Mouse (Mus musculus): ENCODE results near the gene Gm10985. TPM values are rescaled to one million over a fixed set of nuclear protein-coding genes. Genes with fewer than 3 reads are reported as not detected.
A peak's percentile ranks its signal among the peaks of the same experiment; 100 is the strongest.

Gene Gm10985
- polyA plus RNA-seq, 1 experiment from 2014 or later = not detected

GRCm38 (mm10) chr3:53854831-53855230 lies 9.9 kb downstream of the Gm10985 start:
- H3K4me2 ChIP-seq = no peak overlapping the region
- H3K9me3 ChIP-seq (ENCODE audit: control insufficient read depth, low read length) = no peaks in the 10 kb centered on the region
- WGBS = 89% methylated on average over 3 of the region's 3 CpGs
- no peak for ATAC-seq (ENCODE audit: low FRiP score)
- no peaks in the 10 kb centered on the region for H3K27me3 ChIP-seq (ENCODE audit: control insufficient read depth, insufficient read depth, low read length)
- H3K27ac ChIP-seq (ENCODE audit: low read depth, low read length) = no peak overlapping the region
- H3K4me1 ChIP-seq (ENCODE audit: control insufficient read depth, insufficient read depth, low read length) = no peaks in the 10 kb centered on the region
- H3K9ac ChIP-seq (ENCODE audit: low read length) = no peak overlapping the region
- H3K4me3 ChIP-seq (ENCODE audit: low read depth, low read length) = no peak overlapping the region
- peak; percentile 76 for DNase-seq (ENCODE audit: low spot score, missing footprints)
- no peaks in the 10 kb centered on the region for H3K36me3 ChIP-seq (ENCODE audit: control insufficient read depth, insufficient read depth, low read length)

GRCm38 (mm10) chr3:53863383-53864220 lies 18.7 kb downstream of the Gm10985 start, which contains the start of gene Ufm1:
Gene Ufm1 (minus strand): TSS chr3:53863830.
- Histone ChIP-seq H3K9ac (ENCODE audit: low read length) (peak within 1 kb of the TSS; percentile 78), H3K36me3 (ENCODE audit: control insufficient read depth, insufficient read depth, low read length) (no peaks in the 10 kb centered on the region), H3K4me3 (ENCODE audit: low read depth, low read length) (peak within 1 kb of the TSS; percentile 92), H3K27ac (ENCODE audit: low read depth, low read length) (no peak within 1 kb of the TSS; the same call in 1 of the 2 replicates), H3K9me3 (ENCODE audit: control insufficient read depth, low read length) (no peaks in the 10 kb centered on the region), H3K27me3 (ENCODE audit: control insufficient read depth, insufficient read depth, low read length) (no peaks in the 10 kb centered on the region), H3K4me2 (peak within 1 kb of the TSS; percentile 73), H3K4me1 (ENCODE audit: control insufficient read depth, insufficient read depth, low read length) (peaks cover 6% of the 10 kb centered on the region)
- peak; percentile 99 for ATAC-seq (ENCODE audit: low FRiP score)
- peak; percentile 99 for DNase-seq (ENCODE audit: low spot score, missing footprints)
- WGBS = under 1% methylated on average over 58 of the region's 58 CpGs

- Histone ChIP-seq H3K9me3 (ENCODE audit: control insufficient read depth, low read length) (no peaks in the 10 kb centered on the region), H3K27ac (ENCODE audit: low read depth, low read length) (no peak overlapping the region), H3K4me1 (ENCODE audit: control insufficient read depth, insufficient read depth, low read length) (peaks cover 4% of the 10 kb centered on the region; the same call in 1 of the 2 replicates), H3K27me3 (ENCODE audit: control insufficient read depth, insufficient read depth, low read length) (no peaks in the 10 kb centered on the region), H3K9ac (ENCODE audit: low read length) (no peak overlapping the region), H3K4me2 (no peak overlapping the region), H3K4me3 (ENCODE audit: low read depth, low read length) (no peak overlapping the region), H3K36me3 (ENCODE audit: control insufficient read depth, insufficient read depth, low read length) (no peaks in the 10 kb centered on the region)
- 90% methylated on average over 4 of the region's 4 CpGs for WGBS
- no peak for DNase-seq (ENCODE audit: low spot score, missing footprints)
- ATAC-seq (ENCODE audit: low FRiP score) = no peak
These were observed 23.3 kb downstream of the Gm10985 start for GRCm38 (mm10) chr3:53868212-53868611.

GRCm38 (mm10) chr3:53869263-53869662 lies 24.4 kb downstream of the Gm10985 start:
- H3K4me3 ChIP-seq (ENCODE audit: low read depth, low read length) = no peak overlapping the region
- DNase-seq (ENCODE audit: low spot score, missing footprints) (no peak), ATAC-seq (ENCODE audit: low FRiP score) (peak; percentile 64)
- peaks cover 4% of the 10 kb centered on the region; the same call in 1 of the 2 replicates for H3K4me1 ChIP-seq (ENCODE audit: control insufficient read depth, insufficient read depth, low read length)
- H3K4me2 ChIP-seq = no peak overlapping the region
- no peaks in the 10 kb centered on the region for H3K9me3 ChIP-seq (ENCODE audit: control insufficient read depth, low read length)
- WGBS = 5% methylated on average over 1 of the region's 1 CpGs
- no peaks in the 10 kb centered on the region for H3K27me3 ChIP-seq (ENCODE audit: control insufficient read depth, insufficient read depth, low read length)
- no peaks in the 10 kb centered on the region for H3K36me3 ChIP-seq (ENCODE audit: control insufficient read depth, insufficient read depth, low read length)
- peak overlapping the region; percentile 32; the same call in 1 of the 2 replicates for H3K27ac ChIP-seq (ENCODE audit: low read depth, low read length)
- H3K9ac ChIP-seq (ENCODE audit: low read length) = no peak overlapping the region

GRCm38 (mm10) chr3:53870482-53870881 lies 25.6 kb downstream of the Gm10985 start:
- H3K27me3 ChIP-seq (ENCODE audit: control insufficient read depth, insufficient read depth, low read length) = no peaks in the 10 kb centered on the region
- DNase-seq (ENCODE audit: low spot score, missing footprints) = peak; percentile 66
- no peak overlapping the region for H3K27ac ChIP-seq (ENCODE audit: low read depth, low read length)
- no peak for ATAC-seq (ENCODE audit: low FRiP score)
- peaks cover 4% of the 10 kb centered on the region; the same call in 1 of the 2 replicates for H3K4me1 ChIP-seq (ENCODE audit: control insufficient read depth, insufficient read depth, low read length)
- no peaks in the 10 kb centered on the region for H3K9me3 ChIP-seq (ENCODE audit: control insufficient read depth, low read length)
- H3K4me3 ChIP-seq (ENCODE audit: low read depth, low read length) = no peak overlapping the region
- H3K9ac ChIP-seq (ENCODE audit: low read length) = no peak overlapping the region
- H3K36me3 ChIP-seq (ENCODE audit: control insufficient read depth, insufficient read depth, low read length) = no peaks in the 10 kb centered on the region
- WGBS = 84% methylated on average over 6 of the region's 6 CpGs
- H3K4me2 ChIP-seq = no peak overlapping the region

- 92% methylated on average over 1 of the region's 1 CpGs for WGBS
- H3K4me1 ChIP-seq (ENCODE audit: control insufficient read depth, insufficient read depth, low read length) = peaks cover 4% of the 10 kb centered on the region; the same call in 1 of the 2 replicates
- peak; percentile 71 for DNase-seq (ENCODE audit: low spot score, missing footprints)
- no peaks in the 10 kb centered on the region for H3K9me3 ChIP-seq (ENCODE audit: control insufficient read depth, low read length)
- no peak overlapping the region for H3K27ac ChIP-seq (ENCODE audit: low read depth, low read length)
- no peak overlapping the region for H3K9ac ChIP-seq (ENCODE audit: low read length)
- no peaks in the 10 kb centered on the region for H3K27me3 ChIP-seq (ENCODE audit: control insufficient read depth, insufficient read depth, low read length)
- H3K36me3 ChIP-seq (ENCODE audit: control insufficient read depth, insufficient read depth, low read length) = no peaks in the 10 kb centered on the region
- ATAC-seq (ENCODE audit: low FRiP score) = no peak
- H3K4me2 ChIP-seq = no peak overlapping the region
- no peak overlapping the region for H3K4me3 ChIP-seq (ENCODE audit: low read depth, low read length)
These were observed 26.7 kb downstream of the Gm10985 start for GRCm38 (mm10) chr3:53871596-53871995.

- no peak overlapping the region for H3K4me3 ChIP-seq (ENCODE audit: low read depth, low read length)
- no peaks in the 10 kb centered on the region for H3K9me3 ChIP-seq (ENCODE audit: control insufficient read depth, low read length)
- H3K4me2 ChIP-seq = no peak overlapping the region
- H3K27me3 ChIP-seq (ENCODE audit: control insufficient read depth, insufficient read depth, low read length) = no peaks in the 10 kb centered on the region
- H3K27ac ChIP-seq (ENCODE audit: low read depth, low read length) = no peak overlapping the region
- H3K4me1 ChIP-seq (ENCODE audit: control insufficient read depth, insufficient read depth, low read length) = no peaks in the 10 kb centered on the region; the same call in 1 of the 2 replicates
- ATAC-seq (ENCODE audit: low FRiP score) (no peak), DNase-seq (ENCODE audit: low spot score, missing footprints) (no peak)
- no peak overlapping the region for H3K9ac ChIP-seq (ENCODE audit: low read length)
- 92% methylated on average over 12 of the region's 12 CpGs for WGBS
- no peaks in the 10 kb centered on the region for H3K36me3 ChIP-seq (ENCODE audit: control insufficient read depth, insufficient read depth, low read length)
These were observed 46.0 kb downstream of the Gm10985 start for GRCm38 (mm10) chr3:53890619-53891540.

All from midbrain, embryonic 11.5 days (tissue).